Mouse (Mus musculus) liver, embryonic 12.5 days (tissue): ENCODE measurements around the gene Crebrf. TPM values are rescaled to one million over a fixed set of nuclear protein-coding genes. Genes with fewer than 3 reads are reported as not detected.

ENCODE experiments used
- ATAC-seq: fragments of 200-750 bp; cut with Nextera tagmentation; 2 replicates; pipeline ENCODE4 v1.8.0; 2017; ENCODE audit warnings: moderate number of reproducible peaks, mild to moderate bottlenecking, moderate library complexity
- H3K27ac ChIP-seq: fragments of 300-500 bp; sonication (generic); 2 replicates; pipeline ENCODE4 v1.5.1; 2016; ENCODE audit warnings: mild to moderate bottlenecking
- H3K27me3 ChIP-seq: fragments of 300-500 bp; sonication (generic); replicated peaks from 2 replicates; pipeline ENCODE4 v1.6.1; 2016; ENCODE audit warnings: mild to moderate bottlenecking, moderate library complexity
- H3K36me3 ChIP-seq: fragments of 300-500 bp; sonication (generic); 2 replicates; pipeline ENCODE4 v1.6.1; 2016; ENCODE audit warnings: mild to moderate bottlenecking, moderate library complexity
- H3K4me1 ChIP-seq: fragments of 300-500 bp; sonication (generic); 2 replicates; pipeline ENCODE4 v1.6.1; 2016
- H3K4me2 ChIP-seq: fragments of 300-500 bp; sonication (generic); 2 replicates; pipeline ENCODE4 v1.6.1; 2016; ENCODE audit warnings: mild to moderate bottlenecking, moderate library complexity
- H3K4me3 ChIP-seq: fragments of 300-500 bp; sonication (generic); 2 replicates; pipeline ENCODE4 v1.5.1; 2016; ENCODE audit warnings: mild to moderate bottlenecking, moderate library complexity
- H3K9ac ChIP-seq: fragments of 300-500 bp; sonication (generic); 2 replicates; pipeline ENCODE4 v1.6.1; 2016; ENCODE audit warnings: mild to moderate bottlenecking, moderate library complexity
- H3K9me3 ChIP-seq: fragments of 300-500 bp; sonication (generic); replicated peaks from 2 replicates; pipeline ENCODE4 v1.6.1; 2016; ENCODE audit warnings: mild to moderate bottlenecking, moderate library complexity
- WGBS: fragments of 180-500 bp; shearing (Covaris S2); methylation state at CpG from one replicate; pipeline ENCODE4 v1.1.7; 2016; ENCODE audit not compliant: insufficient replicate concordance; 5-methylcytosine and 5-hydroxymethylcytosine counted together
- polyA plus RNA-seq: library from polyadenylated mRNA; unstranded; fragments of >200 nt; fragmentation: Nextera tagmentation; extraction: Ambion mirVana; gene quantifications from 2 replicates; pipeline ENCODE4 v1.2.1, GENCODE M21; 2016

The Crebrf gene
- polyA plus RNA-seq, 1 experiment from 2014 or later = 2.1 TPM

GRCm38 (mm10) chr17:26743294-26743693 lies 27.8 kb downstream of the Crebrf start:
- 43% methylated on average over 1 of the region's 1 CpGs for WGBS
- Histone ChIP-seq H3K4me2 (no peak overlapping the region), H3K36me3 (no peaks in the 10 kb centered on the region), H3K27ac (no peak overlapping the region), H3K4me1 (no peaks in the 10 kb centered on the region), H3K27me3 (no peaks in the 10 kb centered on the region), H3K4me3 (no peak overlapping the region), H3K9me3 (no peaks in the 10 kb centered on the region), H3K9ac (no peak overlapping the region)
- no peak for ATAC-seq

- Histone ChIP-seq H3K4me1 (no peaks in the 10 kb centered on the region), H3K4me2 (no peak overlapping the region), H3K9me3 (no peaks in the 10 kb centered on the region), H3K36me3 (no peaks in the 10 kb centered on the region), H3K27ac (no peak overlapping the region), H3K27me3 (no peaks in the 10 kb centered on the region), H3K9ac (no peak overlapping the region), H3K4me3 (no peak overlapping the region)
- WGBS = 51% methylated on average over 3 of the region's 3 CpGs
- no peak for ATAC-seq
Measured at GRCm38 (mm10) chr17:26749975-26750374, 34.5 kb downstream of the Crebrf start.

- H3K27ac ChIP-seq = no peak overlapping the region
- WGBS = 21% methylated on average over 1 of the region's 1 CpGs
Measured at GRCm38 (mm10) chr17:26752297-26752696, 36.8 kb downstream of the Crebrf start.

GRCm38 (mm10) chr17:26753476-26753875 lies 38.0 kb downstream of the Crebrf start:
- ATAC-seq = no peak
- Histone ChIP-seq H3K4me2 (no peak overlapping the region), H3K36me3 (no peaks in the 10 kb centered on the region), H3K4me3 (no peak overlapping the region), H3K9me3 (no peaks in the 10 kb centered on the region), H3K27ac (no peak overlapping the region), H3K27me3 (no peaks in the 10 kb centered on the region), H3K9ac (no peak overlapping the region), H3K4me1 (no peaks in the 10 kb centered on the region)
- 64% methylated on average over 2 of the region's 2 CpGs for WGBS

More at GRCm38 (mm10) chr17:26752297-26752696, 36.8 kb downstream of the Crebrf start:
- Histone ChIP-seq H3K9me3 (no peaks in the 10 kb centered on the region), H3K4me2 (no peak overlapping the region), H3K4me3 (no peak overlapping the region), H3K36me3 (no peaks in the 10 kb centered on the region), H3K27me3 (no peaks in the 10 kb centered on the region), H3K4me1 (no peaks in the 10 kb centered on the region), H3K9ac (no peak overlapping the region)
- ATAC-seq = no peak

- no peaks in the 10 kb centered on the region for H3K27me3 ChIP-seq
- peak overlapping the region; percentile 73 for H3K27ac ChIP-seq
- H3K4me1 ChIP-seq = peaks cover 29% of the 10 kb centered on the region
- 48% methylated on average over 5 of the region's 5 CpGs for WGBS
- H3K9ac ChIP-seq = 0 out of 2 replicates have a peak overlapping the region, but pooled peaks have one; percentile 8
- no peak overlapping the region for H3K4me3 ChIP-seq
- no peaks in the 10 kb centered on the region for H3K9me3 ChIP-seq
- H3K36me3 ChIP-seq = peaks cover 9% of the 10 kb centered on the region
- peak; percentile 95 for ATAC-seq
- peak overlapping the region; percentile 13 for H3K4me2 ChIP-seq
Measured at GRCm38 (mm10) chr17:26767100-26767753, 51.8 kb downstream of the Crebrf start.

- Histone ChIP-seq H3K9me3 (no peaks in the 10 kb centered on the region), H3K27ac (peak overlapping the region; percentile 71), H3K27me3 (no peaks in the 10 kb centered on the region), H3K9ac (0 out of 2 replicates have a peak overlapping the region, but pooled peaks have one; percentile 8), H3K4me2 (peak overlapping the region; percentile 13), H3K4me3 (no peak overlapping the region), H3K4me1 (peaks cover 29% of the 10 kb centered on the region), H3K36me3 (peaks cover 9% of the 10 kb centered on the region)
- 61% methylated on average over 2 of the region's 2 CpGs for WGBS
- no peak for ATAC-seq
Measured at GRCm38 (mm10) chr17:26767754-26768124, 52.3 kb downstream of the Crebrf start.

- no peak for ATAC-seq
- Histone ChIP-seq H3K27me3 (no peaks in the 10 kb centered on the region), H3K27ac (no peak overlapping the region), H3K4me2 (no peak overlapping the region), H3K9me3 (no peaks in the 10 kb centered on the region), H3K9ac (no peak overlapping the region), H3K4me1 (peaks cover 33% of the 10 kb centered on the region), H3K36me3 (no peaks in the 10 kb centered on the region), H3K4me3 (no peak overlapping the region)
- WGBS = 62% methylated on average over 10 of the region's 10 CpGs
Measured at GRCm38 (mm10) chr17:26776211-26776610, 60.8 kb downstream of the Crebrf start.

GRCm38 (mm10) chr17:26778001-26778400 lies 62.6 kb downstream of the Crebrf start:
- no peak overlapping the region for H3K4me3 ChIP-seq
- no peaks in the 10 kb centered on the region; the same call in 1 of the 2 replicates for H3K36me3 ChIP-seq
- no peak overlapping the region for H3K27ac ChIP-seq
- no peak overlapping the region for H3K4me2 ChIP-seq
- no peaks in the 10 kb centered on the region for H3K9me3 ChIP-seq
- ATAC-seq = peak; percentile 56; the same call in 1 of the 2 replicates
- H3K27me3 ChIP-seq = no peaks in the 10 kb centered on the region
- no peak overlapping the region for H3K9ac ChIP-seq
- 58% methylated on average over 4 of the region's 4 CpGs for WGBS
- peaks cover 45% of the 10 kb centered on the region for H3K4me1 ChIP-seq

- peaks cover 47% of the 10 kb centered on the region for H3K4me1 ChIP-seq
- H3K27ac ChIP-seq = no peak overlapping the region
- no peak overlapping the region for H3K9ac ChIP-seq
- 84% methylated on average over 3 of the region's 3 CpGs for WGBS
- H3K4me2 ChIP-seq = no peak overlapping the region
- no peak for ATAC-seq
- no peak overlapping the region for H3K4me3 ChIP-seq
- no peaks in the 10 kb centered on the region for H3K9me3 ChIP-seq
- H3K27me3 ChIP-seq = no peaks in the 10 kb centered on the region
- peaks cover 5% of the 10 kb centered on the region for H3K36me3 ChIP-seq
Measured at GRCm38 (mm10) chr17:26778430-26779100, 63.1 kb downstream of the Crebrf start.

GRCm38 (mm10) chr17:26779471-26779870 lies 64.0 kb downstream of the Crebrf start:
- Histone ChIP-seq H3K4me1 (peaks cover 54% of the 10 kb centered on the region), H3K9me3 (no peaks in the 10 kb centered on the region), H3K27ac (no peak overlapping the region), H3K27me3 (no peaks in the 10 kb centered on the region), H3K4me3 (no peak overlapping the region), H3K9ac (no peak overlapping the region), H3K4me2 (no peak overlapping the region), H3K36me3 (peaks cover 15% of the 10 kb centered on the region)
- ATAC-seq = no peak
- WGBS = 73% methylated on average over 2 of the region's 2 CpGs

- Histone ChIP-seq H3K36me3 (peaks cover 26% of the 10 kb centered on the region), H3K27me3 (no peaks in the 10 kb centered on the region), H3K4me3 (peak within 1 kb of the TSS; percentile 71), H3K9ac (peak within 1 kb of the TSS; percentile 81), H3K4me2 (peak within 1 kb of the TSS; percentile 87), H3K4me1 (peaks cover 59% of the 10 kb centered on the region), H3K9me3 (no peaks in the 10 kb centered on the region), H3K27ac (peak within 1 kb of the TSS; percentile 88)
- ATAC-seq = peak; percentile 78
- WGBS = under 1% methylated on average over 42 of the region's 42 CpGs
Measured at GRCm38 (mm10) chr17:26780750-26781571, 65.5 kb downstream of the Crebrf start, which contains the start of gene Bnip1. Gene Bnip1 (plus strand): TSS chr17:26781066.

GRCm38 (mm10) chr17:26781610-26782043 lies 66.2 kb downstream of the Crebrf start:
- H3K9ac ChIP-seq = peak overlapping the region; percentile 81
- peak overlapping the region; percentile 71 for H3K4me3 ChIP-seq
- ATAC-seq = peak; percentile 56
- no peaks in the 10 kb centered on the region for H3K9me3 ChIP-seq
- H3K4me1 ChIP-seq = peaks cover 58% of the 10 kb centered on the region
- H3K27me3 ChIP-seq = no peaks in the 10 kb centered on the region
- 14% methylated on average over 5 of the region's 5 CpGs for WGBS
- H3K27ac ChIP-seq = peak overlapping the region; percentile 88
- H3K36me3 ChIP-seq = peaks cover 33% of the 10 kb centered on the region
- H3K4me2 ChIP-seq = peak overlapping the region; percentile 87
